Mouse (Mus musculus): ENCODE results near the gene Lgals8. TPM values are rescaled to one million over a fixed set of nuclear protein-coding genes. Genes with fewer than 3 reads are reported as not detected.

Gene Lgals8
- polyA plus RNA-seq, 1 experiment from 2014 or later = 18.6 TPM

DNA sequence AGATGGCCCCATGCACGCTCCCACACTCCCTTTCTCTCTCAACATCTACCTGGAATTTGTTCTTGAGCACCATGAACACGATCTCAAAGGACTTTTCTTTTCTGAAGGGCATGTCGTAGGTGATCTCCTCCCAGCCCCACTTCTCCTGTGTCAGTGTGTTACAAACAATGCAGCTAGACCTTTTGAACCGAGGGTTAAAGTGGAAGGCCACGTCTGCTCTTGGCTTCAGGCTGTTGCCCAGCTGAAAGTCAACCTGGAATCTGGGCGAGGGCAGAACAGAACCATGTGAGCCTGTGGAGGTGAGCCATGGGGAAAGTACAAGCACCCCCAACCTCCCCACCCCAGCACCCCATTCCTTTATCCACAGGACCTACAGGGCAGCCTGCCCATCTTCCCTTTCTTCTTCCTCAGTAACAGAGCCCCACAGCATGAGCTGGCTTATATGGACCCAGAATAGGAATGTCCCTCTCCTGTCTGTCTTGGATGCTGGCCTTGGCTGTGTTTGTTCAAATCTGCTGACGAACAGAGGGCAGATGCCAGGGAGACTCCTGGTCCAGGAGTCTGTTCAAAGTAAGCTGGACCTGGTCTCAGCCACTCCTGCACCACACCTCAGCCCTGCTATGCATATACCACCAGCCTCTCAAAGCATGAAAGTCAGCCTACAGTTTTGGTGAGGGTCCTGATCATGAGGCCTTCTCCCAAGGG lies 9.9 kb downstream of the Lgals8 start:
- peaks cover 7% of the 10 kb centered on the region for H3K36me3 ChIP-seq
- H3K27me3 ChIP-seq (replicated peaks) = no peaks in the 10 kb centered on the region
- H3K4me3 ChIP-seq = no peak overlapping the region
- no peak for ATAC-seq (ENCODE audit: low FRiP score, low read depth)
- H3K27ac ChIP-seq = no peak overlapping the region
- H3K9ac ChIP-seq = no peak overlapping the region
- 84% methylated on average over 7 of the region's 7 CpGs for WGBS
- H3K4me2 ChIP-seq (replicated peaks) = no peak overlapping the region
- H3K9me3 ChIP-seq = no peaks in the 10 kb centered on the region
- no peaks in the 10 kb centered on the region for H3K4me1 ChIP-seq

DNA sequence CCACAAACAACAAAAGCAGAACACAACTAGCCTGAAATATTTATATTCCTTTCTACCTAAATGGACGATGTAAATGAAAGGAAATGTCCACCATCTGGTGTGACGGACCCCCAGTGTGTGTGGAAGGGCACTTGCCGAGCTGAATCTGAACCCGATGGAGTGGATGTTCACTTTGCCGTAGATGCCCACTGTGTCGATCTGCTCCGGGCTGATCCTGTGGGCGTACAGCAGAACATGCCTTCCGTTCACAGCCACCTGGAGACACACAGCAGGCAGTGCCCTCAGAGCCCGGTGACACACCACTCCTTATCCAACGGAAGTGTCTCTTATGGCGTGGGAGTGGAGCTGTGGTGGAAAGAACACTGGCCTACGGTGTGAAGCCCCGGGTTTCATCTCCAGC lies 11.6 kb downstream of the Lgals8 start:
- 85% methylated on average over 14 of the region's 14 CpGs for WGBS
- Histone ChIP-seq H3K9me3 (no peaks in the 10 kb centered on the region), H3K36me3 (peaks cover 7% of the 10 kb centered on the region), H3K4me3 (no peak overlapping the region), H3K27ac (no peak overlapping the region), H3K9ac (no peak overlapping the region), H3K4me2 (replicated peaks) (no peak overlapping the region), H3K4me1 (no peaks in the 10 kb centered on the region), H3K27me3 (replicated peaks) (no peaks in the 10 kb centered on the region)
- ATAC-seq (ENCODE audit: low FRiP score, low read depth) = no peak

DNA sequence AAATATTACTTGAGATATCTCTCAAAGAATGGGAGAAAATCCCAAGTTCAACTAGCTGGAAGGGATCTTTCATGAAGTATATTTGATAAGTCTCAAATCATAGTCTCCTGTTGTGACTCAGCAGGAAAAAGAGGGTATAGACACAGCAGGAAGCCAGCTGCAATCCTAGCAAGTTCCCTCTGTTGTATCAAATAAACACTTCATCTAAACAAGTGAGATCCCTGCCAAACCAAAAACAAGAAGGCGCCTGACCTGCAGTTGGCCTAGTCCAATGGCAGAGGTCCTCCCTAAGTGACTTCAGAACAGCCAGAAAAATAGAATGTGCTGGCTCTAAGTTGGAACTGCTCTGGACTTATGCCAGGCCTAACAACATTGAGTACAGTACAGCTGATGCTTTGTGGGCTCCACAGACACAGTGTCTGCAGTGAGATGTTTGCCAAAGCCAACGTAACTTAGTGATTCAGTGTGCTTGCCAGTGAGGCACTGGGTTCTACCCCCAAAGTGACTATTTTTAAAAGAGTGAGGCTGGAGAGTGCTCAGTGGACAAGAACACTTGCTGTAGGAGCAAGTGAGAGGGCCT lies 22.6 kb downstream of the Lgals8 start:
- H3K27me3 ChIP-seq (replicated peaks) = no peaks in the 10 kb centered on the region
- H3K27ac ChIP-seq = no peak overlapping the region
- H3K4me2 ChIP-seq (replicated peaks) = no peak overlapping the region
- no peak overlapping the region for H3K9ac ChIP-seq
- no peaks in the 10 kb centered on the region for H3K9me3 ChIP-seq
- WGBS = 91% methylated on average over 2 of the region's 2 CpGs
- H3K4me1 ChIP-seq = no peaks in the 10 kb centered on the region
- ATAC-seq (ENCODE audit: low FRiP score, low read depth) = no peak
- H3K4me3 ChIP-seq = no peak overlapping the region
- H3K36me3 ChIP-seq = peaks cover 37% of the 10 kb centered on the region

DNA sequence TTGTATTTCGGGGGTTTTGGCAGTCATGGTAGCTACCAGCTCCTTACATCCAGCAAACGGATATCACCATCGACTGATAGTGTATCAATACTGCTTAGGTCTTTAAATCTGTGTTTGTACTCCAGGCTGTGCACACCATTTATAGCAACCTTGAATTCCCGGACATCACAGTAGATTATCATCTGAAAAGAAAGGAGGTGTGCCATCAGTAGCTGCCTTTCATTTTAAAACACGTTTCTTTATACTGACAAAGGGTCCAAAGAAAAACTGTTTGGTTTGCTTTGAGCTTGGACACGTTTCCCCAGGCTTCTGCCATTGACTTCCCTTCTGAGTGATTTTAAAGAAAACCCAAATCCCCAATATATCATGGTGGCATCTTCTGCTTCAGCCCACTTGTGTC lies 23.9 kb downstream of the Lgals8 start:
- H3K9ac ChIP-seq = no peak overlapping the region
- no peak overlapping the region for H3K4me2 ChIP-seq (replicated peaks)
- ATAC-seq (ENCODE audit: low FRiP score, low read depth) = no peak
- no peaks in the 10 kb centered on the region for H3K9me3 ChIP-seq
- peaks cover 47% of the 10 kb centered on the region for H3K36me3 ChIP-seq
- H3K27me3 ChIP-seq (replicated peaks) = no peaks in the 10 kb centered on the region
- no peak overlapping the region for H3K27ac ChIP-seq
- 89% methylated on average over 6 of the region's 6 CpGs for WGBS
- H3K4me1 ChIP-seq = no peaks in the 10 kb centered on the region
- no peak overlapping the region for H3K4me3 ChIP-seq

DNA sequence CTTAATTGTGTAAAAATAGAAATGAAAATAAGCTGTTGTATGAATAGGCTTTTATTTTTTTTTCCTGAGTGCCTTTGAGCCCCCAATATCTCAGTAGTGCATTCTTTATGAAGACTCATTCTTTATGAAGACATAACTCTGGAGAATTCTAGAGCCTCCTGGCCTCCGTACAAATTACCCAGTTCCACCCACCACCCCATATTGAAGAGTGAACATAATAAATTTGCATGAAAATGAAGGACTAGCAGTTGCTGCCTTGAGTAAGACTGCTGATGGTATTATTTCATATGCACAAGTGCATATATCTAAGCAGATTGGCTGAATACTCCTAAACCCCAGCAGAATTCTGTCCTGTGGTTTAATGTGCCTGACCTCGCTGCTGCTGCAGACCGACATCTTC lies 25.2 kb downstream of the Lgals8 start:
- no peak overlapping the region for H3K4me3 ChIP-seq
- H3K4me1 ChIP-seq = no peaks in the 10 kb centered on the region
- WGBS = 91% methylated on average over 3 of the region's 3 CpGs
- no peaks in the 10 kb centered on the region for H3K27me3 ChIP-seq (replicated peaks)
- ATAC-seq (ENCODE audit: low FRiP score, low read depth) = no peak
- peaks cover 58% of the 10 kb centered on the region for H3K36me3 ChIP-seq
- no peak overlapping the region for H3K27ac ChIP-seq
- no peaks in the 10 kb centered on the region for H3K9me3 ChIP-seq
- H3K9ac ChIP-seq = no peak overlapping the region
- H3K4me2 ChIP-seq (replicated peaks) = no peak overlapping the region

DNA sequence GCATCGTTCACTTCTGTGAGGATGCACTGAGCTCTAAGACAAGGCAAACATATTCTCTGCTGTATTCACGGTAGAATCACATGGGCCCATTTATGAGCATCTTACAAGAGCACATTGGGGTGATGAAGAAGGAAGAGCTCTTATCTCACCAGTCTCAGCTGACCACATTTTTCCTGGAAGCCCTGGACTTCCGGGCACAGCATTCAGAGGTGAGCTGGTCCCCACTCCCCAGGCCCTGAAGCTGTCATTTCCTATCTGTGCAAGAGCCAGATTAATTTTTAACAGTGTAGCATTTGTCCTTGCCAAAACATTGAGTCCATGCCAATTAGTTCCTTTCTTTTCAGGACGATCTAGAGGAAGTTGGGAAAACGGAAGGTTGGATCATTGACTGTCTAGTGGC lies 30.9 kb downstream of the Lgals8 start:
- H3K9ac ChIP-seq = no peak overlapping the region
- no peak overlapping the region for H3K27ac ChIP-seq
- H3K9me3 ChIP-seq = no peaks in the 10 kb centered on the region
- no peak for ATAC-seq (ENCODE audit: low FRiP score, low read depth)
- H3K36me3 ChIP-seq = peaks cover 89% of the 10 kb centered on the region
- H3K4me2 ChIP-seq (replicated peaks) = no peak overlapping the region
- H3K27me3 ChIP-seq (replicated peaks) = no peaks in the 10 kb centered on the region
- no peak overlapping the region for H3K4me3 ChIP-seq
- H3K4me1 ChIP-seq = no peaks in the 10 kb centered on the region
- 85% methylated on average over 5 of the region's 5 CpGs for WGBS

DNA sequence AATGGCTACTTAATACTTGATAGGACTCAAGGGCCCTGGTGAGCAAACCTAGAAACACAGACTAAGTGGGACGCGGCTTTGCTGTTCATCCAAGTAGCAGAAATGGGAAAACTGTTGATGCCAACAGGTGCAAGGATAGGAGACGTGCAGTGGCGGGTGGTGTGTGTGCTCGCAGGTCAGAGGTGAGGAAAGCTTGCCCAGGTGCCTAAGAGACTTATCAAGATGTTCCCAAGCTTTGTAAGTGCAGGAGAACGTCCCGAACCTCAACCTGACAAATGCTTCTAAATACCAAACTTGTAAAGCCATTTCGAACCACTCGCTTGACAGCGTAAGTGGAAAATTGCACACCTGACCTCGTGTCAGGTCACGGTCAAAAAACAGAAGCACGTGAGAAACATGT lies 36.2 kb downstream of the Lgals8 start:
- H3K36me3 ChIP-seq = peaks cover 89% of the 10 kb centered on the region
- no peaks in the 10 kb centered on the region for H3K4me1 ChIP-seq
- no peak overlapping the region for H3K4me2 ChIP-seq (replicated peaks)
- no peaks in the 10 kb centered on the region for H3K9me3 ChIP-seq
- no peak overlapping the region for H3K4me3 ChIP-seq
- no peak overlapping the region for H3K27ac ChIP-seq
- H3K9ac ChIP-seq = no peak overlapping the region
- WGBS = 95% methylated on average over 13 of the region's 13 CpGs
- H3K27me3 ChIP-seq (replicated peaks) = no peaks in the 10 kb centered on the region
- no peak for ATAC-seq (ENCODE audit: low FRiP score, low read depth)

DNA sequence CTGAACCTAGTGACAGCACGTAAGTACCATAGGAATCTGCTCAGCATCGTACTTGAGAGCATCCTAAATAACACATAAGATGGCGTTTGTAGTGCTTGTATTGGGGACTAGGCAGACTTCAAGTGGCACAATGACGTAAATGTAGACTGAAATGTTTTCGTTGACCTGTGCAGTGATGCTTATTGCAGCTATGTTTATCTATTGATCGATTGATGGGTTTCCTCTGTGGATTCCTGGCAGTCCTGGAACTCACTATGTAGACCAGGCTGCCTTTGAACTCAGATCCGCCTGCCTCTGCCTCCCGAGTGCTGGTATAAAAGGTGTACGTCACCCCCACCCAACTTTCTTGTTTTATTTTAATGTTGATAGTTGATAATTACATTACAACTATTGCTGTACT lies 44.1 kb downstream of the Lgals8 start:
- no peaks in the 10 kb centered on the region for H3K27me3 ChIP-seq (replicated peaks)
- no peak overlapping the region for H3K9ac ChIP-seq
- H3K36me3 ChIP-seq = peaks cover 86% of the 10 kb centered on the region
- no peak overlapping the region for H3K4me2 ChIP-seq (replicated peaks)
- H3K9me3 ChIP-seq = no peaks in the 10 kb centered on the region
- H3K4me1 ChIP-seq = no peaks in the 10 kb centered on the region
- H3K4me3 ChIP-seq = no peak overlapping the region
- no peak for ATAC-seq (ENCODE audit: low FRiP score, low read depth)
- 95% methylated on average over 9 of the region's 9 CpGs for WGBS
- H3K27ac ChIP-seq = no peak overlapping the region

DNA sequence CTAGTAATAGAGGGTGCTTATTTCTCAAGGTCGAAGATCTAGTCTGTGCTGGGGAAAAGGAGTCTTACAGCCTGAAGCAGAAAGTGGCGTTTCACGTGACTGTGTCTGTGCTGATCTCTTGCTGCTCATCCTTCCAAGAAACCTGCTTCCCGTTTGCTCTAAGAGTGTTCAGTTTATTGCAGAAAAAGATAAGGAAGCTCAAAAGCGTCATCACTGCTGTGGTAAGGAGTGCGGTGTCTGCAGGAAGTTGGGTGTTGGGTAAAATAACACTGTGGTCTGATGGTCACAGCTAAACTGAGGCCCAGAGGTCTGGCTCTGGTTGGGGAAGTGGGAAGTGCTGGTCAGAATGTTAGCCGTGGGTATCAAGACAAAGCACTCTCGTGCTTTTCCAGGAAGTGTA lies 52.7 kb downstream of the Lgals8 start:
- 91% methylated on average over 8 of the region's 8 CpGs for WGBS
- no peak overlapping the region for H3K9ac ChIP-seq

DNA sequence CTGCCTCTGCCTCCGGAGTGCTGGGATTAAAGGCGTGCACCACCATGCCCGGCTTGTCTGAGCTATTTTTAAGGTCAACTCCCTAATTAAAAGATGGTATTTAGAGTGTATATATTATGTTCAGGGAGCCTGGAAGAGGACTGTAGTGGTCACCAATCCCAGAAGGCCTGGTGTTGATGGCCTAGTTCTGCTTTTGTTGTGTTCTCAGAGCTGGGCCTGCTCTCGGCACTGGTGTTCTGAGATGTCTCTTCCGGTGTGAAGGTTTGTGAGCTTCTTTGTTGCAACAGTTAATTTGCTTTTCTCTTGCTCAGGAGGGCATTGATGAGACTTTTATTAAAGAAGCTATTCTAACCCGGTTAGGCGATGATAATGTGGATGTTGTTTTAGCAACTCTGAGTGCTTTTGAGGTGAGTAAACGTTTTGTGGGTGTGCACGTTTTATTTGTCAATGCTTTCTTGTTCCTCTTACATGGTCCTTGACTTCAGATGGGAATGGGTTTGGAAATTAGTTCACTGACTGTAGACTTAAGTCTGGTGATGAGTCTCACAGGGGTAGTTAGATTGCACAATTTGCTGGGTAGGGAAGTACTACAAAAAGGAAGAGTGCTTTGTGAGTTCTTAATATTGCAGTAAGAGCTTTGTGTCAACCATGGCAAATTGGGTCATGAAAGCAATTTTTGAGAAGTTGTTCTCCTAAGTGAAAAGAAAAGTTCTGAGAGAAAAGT lies 56.2 kb downstream of the Lgals8 start:
- Histone ChIP-seq H3K9ac (no peak overlapping the region), H3K4me1 (no peaks in the 10 kb centered on the region), H3K27ac (no peak overlapping the region), H3K4me2 (replicated peaks) (no peak overlapping the region), H3K4me3 (no peak overlapping the region), H3K36me3 (peaks cover 65% of the 10 kb centered on the region), H3K27me3 (replicated peaks) (no peaks in the 10 kb centered on the region), H3K9me3 (no peaks in the 10 kb centered on the region)
- ATAC-seq (ENCODE audit: low FRiP score, low read depth) = no peak
- 90% methylated on average over 9 of the region's 9 CpGs for WGBS

More for the DNA sequence above, 52.7 kb downstream of the Lgals8 start:
- Histone ChIP-seq H3K27ac (no peak overlapping the region), H3K9me3 (no peaks in the 10 kb centered on the region), H3K4me1 (no peaks in the 10 kb centered on the region), H3K36me3 (peaks cover 73% of the 10 kb centered on the region), H3K27me3 (replicated peaks) (no peaks in the 10 kb centered on the region), H3K4me2 (replicated peaks) (no peak overlapping the region), H3K4me3 (no peak overlapping the region)
- no peak for ATAC-seq (ENCODE audit: low FRiP score, low read depth)

DNA sequence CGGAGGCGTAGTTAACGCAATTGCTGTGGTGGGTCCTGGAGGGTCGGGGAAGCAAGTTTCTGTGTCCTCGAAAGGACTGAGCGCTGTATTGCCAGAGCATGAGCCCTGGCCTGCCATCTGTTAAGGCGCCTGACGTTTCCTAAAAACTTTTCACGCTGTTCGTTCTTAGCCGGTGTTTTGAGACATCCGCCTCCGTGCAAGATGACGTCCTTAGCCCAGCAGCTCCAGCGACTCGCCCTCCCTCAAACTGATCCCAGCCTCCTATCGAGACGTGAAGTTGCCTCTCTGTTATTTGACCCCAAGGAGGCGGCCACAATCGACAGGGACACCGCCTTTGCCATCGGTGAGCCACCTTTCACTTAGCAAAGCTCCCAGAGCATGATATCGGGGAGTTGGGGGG lies 69.2 kb downstream of the Lgals8 start:
- peaks cover 10% of the 10 kb centered on the region for H3K4me1 ChIP-seq
- H3K4me3 ChIP-seq = peak overlapping the region; percentile 84
- H3K9me3 ChIP-seq = no peaks in the 10 kb centered on the region
- H3K9ac ChIP-seq = peak overlapping the region; percentile 59
- no peak; the same call in 1 of the 2 replicates for ATAC-seq (ENCODE audit: low FRiP score, low read depth)
- peak overlapping the region; percentile 85 for H3K4me2 ChIP-seq (replicated peaks)
- 1% methylated on average over 23 of the region's 23 CpGs for WGBS
- no peak overlapping the region for H3K27ac ChIP-seq
- H3K27me3 ChIP-seq (replicated peaks) = no peaks in the 10 kb centered on the region
- peaks cover 24% of the 10 kb centered on the region for H3K36me3 ChIP-seq

DNA sequence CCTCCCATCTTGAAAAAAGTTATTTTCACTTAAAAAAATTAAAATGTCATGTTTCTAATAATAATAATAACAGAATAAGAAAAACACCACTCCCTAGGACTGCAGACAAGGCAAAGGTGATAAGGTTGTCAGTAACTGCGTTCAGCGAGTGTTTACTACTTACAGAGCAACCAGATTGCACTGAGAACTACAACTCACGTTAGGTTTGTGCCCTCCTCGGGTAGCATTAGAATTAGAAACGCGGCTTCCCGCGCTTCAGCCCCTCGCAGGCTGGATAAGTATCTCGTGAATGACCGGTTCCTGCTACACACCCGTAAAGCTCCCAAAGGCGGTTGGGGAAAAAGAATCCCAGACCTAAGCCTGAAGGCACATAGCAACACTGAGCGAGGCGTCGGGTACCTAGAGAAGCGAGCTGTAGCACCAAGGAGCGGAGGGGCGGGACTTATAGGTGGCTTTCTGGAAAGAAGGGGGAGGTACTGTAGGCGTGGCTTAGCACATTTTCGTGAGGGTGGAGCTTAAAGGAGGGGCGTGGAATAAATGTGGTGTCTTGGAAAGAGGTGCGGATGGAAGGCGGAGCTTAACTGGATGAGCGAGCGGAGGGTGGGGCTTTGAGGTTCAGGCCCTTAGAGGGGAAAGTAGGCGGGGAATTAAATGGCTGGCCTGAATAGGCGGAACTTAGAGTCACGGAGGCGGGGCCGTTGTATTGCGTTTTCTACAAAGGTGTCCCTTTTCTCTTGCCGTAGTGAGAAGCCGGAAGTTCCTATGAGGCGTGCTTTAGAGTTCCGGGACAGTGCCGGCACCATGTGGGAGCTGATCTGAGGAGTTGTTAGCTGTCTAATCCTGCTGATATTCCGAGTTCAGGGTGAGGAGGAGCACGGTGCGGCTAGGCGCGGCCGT lies 69.9 kb downstream of the Lgals8 start, which contains the start of gene Heatr1:
Heatr1 (plus strand) TSS at position 419 of the 897 bp plus-strand sequence.
- no peaks in the 10 kb centered on the region for H3K9me3 ChIP-seq
- peak; percentile 97 for ATAC-seq (ENCODE audit: low FRiP score, low read depth)
- H3K4me1 ChIP-seq = peaks cover 10% of the 10 kb centered on the region
- H3K27me3 ChIP-seq (replicated peaks) = no peaks in the 10 kb centered on the region
- peak within 1 kb of the TSS; percentile 59 for H3K9ac ChIP-seq
- H3K27ac ChIP-seq = no peak within 1 kb of the TSS
- peak within 1 kb of the TSS; percentile 85 for H3K4me2 ChIP-seq (replicated peaks)
- H3K4me3 ChIP-seq = peak within 1 kb of the TSS; percentile 84
- peaks cover 19% of the 10 kb centered on the region for H3K36me3 ChIP-seq
- WGBS = under 1% methylated on average over 43 of the region's 43 CpGs
